Mouse (Mus musculus): ENCODE results near the gene Ubqln1.

DNA sequence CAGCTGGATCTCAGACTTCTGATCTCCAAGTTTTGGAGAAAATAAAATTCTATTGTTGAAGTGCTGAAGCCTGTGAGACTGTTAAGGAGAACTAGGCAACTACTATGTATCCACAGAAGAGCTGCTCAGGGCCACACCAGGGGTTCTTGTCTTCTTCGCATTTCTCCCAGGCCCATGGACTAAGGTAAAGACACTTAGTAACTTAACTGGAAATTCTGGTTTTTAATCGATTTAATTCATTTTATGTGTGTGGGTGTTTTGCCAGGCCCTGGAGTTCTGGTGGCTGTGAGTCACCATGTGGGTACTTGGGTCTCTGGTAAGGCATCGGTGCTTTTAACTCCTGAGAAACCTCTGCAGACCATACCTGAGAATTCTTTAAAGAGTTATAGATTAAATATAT lies 65.8 kb downstream of the Ubqln1 start:
- TF ChIP-seq CTCF (IDR thresholded peaks at IDR 0.05; ENCODE audit: insufficient read depth, low read depth, low read length) (no peak), POLR2A (IDR thresholded peaks at IDR 0.05; ENCODE audit: insufficient read depth, low read depth, low read length) (no peak)

Data from olfactory bulb, adult 2 months (tissue).